In the genomic region with DNA sequence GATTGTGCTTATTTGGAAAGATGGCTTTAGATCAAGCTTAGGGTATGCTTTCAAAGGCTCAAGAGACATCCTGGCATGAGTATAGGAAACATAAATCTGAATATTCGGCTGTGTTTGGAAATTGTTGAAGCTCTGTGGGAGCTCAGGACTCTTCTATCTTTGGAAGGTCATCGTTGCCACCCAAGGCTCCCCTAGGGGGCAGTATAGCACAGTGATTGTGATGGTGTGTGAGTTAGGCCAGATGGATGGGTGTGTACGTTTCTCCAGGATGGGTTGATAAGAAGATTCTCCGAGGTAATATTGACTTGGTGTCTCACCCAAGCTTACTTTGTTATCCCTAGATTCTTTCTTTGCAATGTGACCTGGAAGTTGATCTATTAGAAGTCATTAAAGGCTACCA, we compare ENCODE assay signal across 9 mouse cellular contexts.
A peak's percentile ranks its signal among the peaks of the same experiment; 100 is the strongest.
DNase-seq lines count a peak whose midpoint lies in the region; ATAC-seq lines count a peak whose summit lies in the region.
"Had no signal": no experiment of that assay in that cellular context is flagged by ENCODE, and none has a peak within 500 bp of the region (broad histone marks: within the 10 kb centered on the region; RNA-seq: fewer than 3 reads in every experiment).

No protein-coding gene starts in this region.

- no peak for ATAC-seq in midbrain, embryonic 11.5 days (ENCODE audit: low FRiP score)
- ATAC-seq in granulocyte monocyte progenitor cell, adult 5-6 weeks (replicated peaks; ENCODE audit: poor library complexity, severe bottlenecking), result peak; percentile 59; the same call in 1 of the 2 replicates
- no peak for ATAC-seq in erythroblast, adult 5-6 weeks (replicated peaks; ENCODE audit: low FRiP score, poor library complexity, severe bottlenecking)

- peaks cover 6% of the 10 kb centered on the region; the same call in 1 of the 2 replicates for H3K4me1 ChIP-seq in midbrain, embryonic 10.5 days
- no peaks in the 10 kb centered on the region for H3K4me1 ChIP-seq in midbrain, embryonic 11.5 days (ENCODE audit: control insufficient read depth, insufficient read depth, low read length)

- H3K27me3 ChIP-seq in midbrain, embryonic 10.5 days (ENCODE audit: low read depth, poor library complexity, severe bottlenecking), result no peaks in the 10 kb centered on the region
- H3K27me3 ChIP-seq in midbrain, embryonic 11.5 days (ENCODE audit: control insufficient read depth, insufficient read depth, low read length), result no peaks in the 10 kb centered on the region

- DNase-seq in midbrain, embryonic 10.5 days (ENCODE audit: low spot score), result peak; percentile 23
- DNase-seq in midbrain, embryonic 11.5 days (ENCODE audit: low spot score, missing footprints), result no peak
- DNase-seq in ZHBTc4 (ENCODE audit: low read depth, low spot score), result peak; percentile 45
- DNase-seq in cerebellum, postnatal 10 days, result peak; percentile 80 to 85
- peak; percentile 14 to 75 for DNase-seq in left cerebral cortex, adult 9 months (ENCODE audit: low spot score in 2 of 2)
- peak; percentile 26 for DNase-seq in retina, adult 2 months (ENCODE audit: low read depth, low spot score)

- H3K27ac ChIP-seq in midbrain, embryonic 10.5 days (replicated peaks), result no peak overlapping the region
- H3K27ac ChIP-seq in midbrain, embryonic 11.5 days (ENCODE audit: low read depth, low read length), result no peak overlapping the region
- H3K27ac ChIP-seq: macrophage had no signal

- 62% methylated on average over 4 of the region's 4 CpGs for WGBS in midbrain, embryonic 10.5 days
- 64% methylated on average over 4 of the region's 4 CpGs for WGBS in midbrain, embryonic 11.5 days

- no peaks in the 10 kb centered on the region for H3K36me3 ChIP-seq in midbrain, embryonic 10.5 days
- H3K36me3 ChIP-seq in midbrain, embryonic 11.5 days (ENCODE audit: control insufficient read depth, insufficient read depth, low read length), result no peaks in the 10 kb centered on the region

- H3K4me3 ChIP-seq in midbrain, embryonic 10.5 days, result no peak overlapping the region
- H3K4me3 ChIP-seq in midbrain, embryonic 11.5 days (ENCODE audit: low read depth, low read length), result no peak overlapping the region

- no peak overlapping the region for H3K4me2 ChIP-seq in midbrain, embryonic 11.5 days

- H3K9ac ChIP-seq in midbrain, embryonic 11.5 days (ENCODE audit: low read length), result no peak overlapping the region

- H3K9me3 ChIP-seq in midbrain, embryonic 10.5 days (replicated peaks), result no peaks in the 10 kb centered on the region
- no peaks in the 10 kb centered on the region for H3K9me3 ChIP-seq in midbrain, embryonic 11.5 days (ENCODE audit: control insufficient read depth, low read length)
